Comparison of ENCODE assay signal across 11 mouse cellular contexts in genomic region chr3:89966946-89967345, GRCm38 (mm10). TPM values are rescaled to one million over a fixed set of nuclear protein-coding genes. Genes with fewer than 3 reads are reported as not detected.
DNase-seq lines count a peak whose midpoint lies in the region; ATAC-seq and TF ChIP-seq lines count a peak whose summit lies in the region.
"Had no signal": no experiment of that assay in that cellular context is flagged by ENCODE, and none has a peak within 500 bp of the region (broad histone marks: within the 10 kb centered on the region; RNA-seq: fewer than 3 reads in every experiment).

No protein-coding gene starts in this region.

- no peaks in the 10 kb centered on the region for H3K79me2 ChIP-seq in heart, adult 2 months (replicated peaks; ENCODE audit: control insufficient read depth, insufficient read depth, low read length)

- TF ChIP-seq POLR2A in heart, adult 2 months (IDR thresholded peaks at IDR 0.05; ENCODE audit: insufficient read depth, low read depth, low read length) = no peak

- DNase-seq in heart, adult 2 months = no peak
- no peak for DNase-seq in heart, postnatal 4 days
- peak; percentile 75 for DNase-seq in 416B (ENCODE audit: low read depth)
- peak; percentile 61 for DNase-seq in T-cell, adult 2 months (ENCODE audit: low spot score)
- peak; percentile 27 for DNase-seq in lung, postnatal 0 days (ENCODE audit: low spot score)
- no peak for DNase-seq in Muller cell, postnatal 12 days (ENCODE audit: inconsistent ontology term)
- no peak for DNase-seq in left cerebral cortex, postnatal 10 days (ENCODE audit: extremely low spot score in 1 of 2, low spot score in 2 of 2)

- H3K4me1 ChIP-seq in heart, adult 2 months (ENCODE audit: control insufficient read depth, insufficient read depth, low read length) = peaks cover 3% of the 10 kb centered on the region
- H3K4me1 ChIP-seq in lung, postnatal 0 days (ENCODE audit: insufficient read depth, low read depth, low read length) = peaks cover 6% of the 10 kb centered on the region; the same call in 1 of the 2 replicates

- 70% methylated on average over 4 of the region's 4 CpGs for WGBS in heart, adult 2 months
- 74% methylated on average over 4 of the region's 4 CpGs for WGBS in lung, postnatal 0 days

- H3K9me3 ChIP-seq in lung, postnatal 0 days (ENCODE audit: low read length) = no peaks in the 10 kb centered on the region
- H3K9me3 ChIP-seq: embryonic facial prominence, embryonic 15.5 days; heart, embryonic 13.5 days had no signal

- no peak overlapping the region for H3K9ac ChIP-seq in heart, adult 2 months (ENCODE audit: low read depth, low read length)
- H3K9ac ChIP-seq in lung, postnatal 0 days (replicated peaks; ENCODE audit: low read depth) = no peak overlapping the region
- H3K9ac ChIP-seq: embryonic facial prominence, embryonic 15.5 days; heart, embryonic 13.5 days had no signal

- peak; percentile 64 for TF ChIP-seq CTCF in heart, adult 2 months (IDR thresholded peaks at IDR 0.05)
- TF ChIP-seq CTCF in lung, postnatal 0 days (IDR thresholded peaks at IDR 0.05) = peak; percentile 61

- H3K27ac ChIP-seq in heart, adult 2 months = no peak overlapping the region
- no peak overlapping the region for H3K27ac ChIP-seq in lung, postnatal 0 days (ENCODE audit: low read length)
- H3K27ac ChIP-seq: embryonic facial prominence, embryonic 15.5 days; heart, embryonic 13.5 days; macrophage had no signal

- no peak for ATAC-seq in lung, postnatal 0 days
- no peak for ATAC-seq in granulocyte monocyte progenitor cell, adult 5-6 weeks (replicated peaks; ENCODE audit: poor library complexity, severe bottlenecking)

- H3K36me3 ChIP-seq in heart, adult 2 months (ENCODE audit: control insufficient read depth, insufficient read depth, low read length) = no peaks in the 10 kb centered on the region
- H3K36me3 ChIP-seq in lung, postnatal 0 days (ENCODE audit: insufficient read depth, low read length) = no peaks in the 10 kb centered on the region
- H3K36me3 ChIP-seq: embryonic facial prominence, embryonic 15.5 days had no signal

- H3K4me2 ChIP-seq in lung, postnatal 0 days (replicated peaks; ENCODE audit: low read depth, low read length) = no peak overlapping the region
- H3K4me2 ChIP-seq: embryonic facial prominence, embryonic 15.5 days; heart, embryonic 13.5 days had no signal

- TF ChIP-seq EP300 in heart, adult 2 months (IDR thresholded peaks at IDR 0.05; ENCODE audit: insufficient read depth, low read depth, low read length) = no peak
- no peak for TF ChIP-seq EP300 in lung, postnatal 0 days (IDR thresholded peaks at IDR 0.05)

- intact Hi-C loops in heart, adult 2 months (cut with DNase I) = no loop called here
- intact Hi-C loops in left cerebral cortex, postnatal 10 days (cut with DNase I) = no loop called here

- no peaks in the 10 kb centered on the region for H3K27me3 ChIP-seq in heart, adult 2 months (ENCODE audit: control insufficient read depth, insufficient read depth, low read length)
- no peaks in the 10 kb centered on the region for H3K27me3 ChIP-seq in lung, postnatal 0 days (replicated peaks; ENCODE audit: insufficient read depth, low read length)
- H3K27me3 ChIP-seq: embryonic facial prominence, embryonic 15.5 days; heart, embryonic 13.5 days had no signal

- no peak overlapping the region for H3K4me3 ChIP-seq in heart, adult 2 months
- H3K4me3 ChIP-seq in lung, postnatal 0 days (ENCODE audit: low read depth, low read length) = no peak overlapping the region
- H3K4me3 ChIP-seq: embryonic facial prominence, embryonic 15.5 days; heart, embryonic 13.5 days had no signal

RNA-seq across cellular contexts. Expression of gene Atp8b2, which starts 3.6 kb away (rescaled TPM):
- total RNA-seq in heart, adult 2 months (2021) = 10 to 100 TPM; 15.7 to 18.0 TPM
- 27.3 and 50.1 TPM in 2 replicates for polyA plus RNA-seq in heart, adult 2 months (2012; rRNA removed)
- total RNA-seq in heart, postnatal 4 days (2021) = 10 to 100 TPM; 51.4 to 59.6 TPM
- polyA plus RNA-seq in lung, postnatal 0 days (2015; fragmentation: Nextera tagmentation; extraction: Ambion mirVana) = 7.1 and 7.4 TPM in 2 replicates
- 10 to 100 TPM; 77.0 to 88.7 TPM for total RNA-seq in left cerebral cortex, postnatal 10 days (2021)
- total RNA-seq in granulocyte monocyte progenitor cell, adult 5-6 weeks (2014; fragmentation: Nextera tagmentation) = 12.2 and 35.5 TPM in 2 replicates
- total RNA-seq in granulocyte monocyte progenitor cell, adult 5-6 weeks (2017) = 29.3 and 31.4 TPM in 2 replicates

RNA-seq across cellular contexts. Expression of gene Hax1, which starts 31.6 kb away (rescaled TPM):
- total RNA-seq in heart, adult 2 months (2021) = 10 to 100 TPM; 40.1 to 48.2 TPM
- 32.5 and 54.3 TPM in 2 replicates for polyA plus RNA-seq in heart, adult 2 months (2012; rRNA removed)
- total RNA-seq in heart, postnatal 4 days (2021) = 10 to 100 TPM; 39.0 to 44.5 TPM
- polyA plus RNA-seq in lung, postnatal 0 days (2015; fragmentation: Nextera tagmentation; extraction: Ambion mirVana) = 80.5 and 93.6 TPM in 2 replicates
- 10 to 100 TPM; 53.4 to 60.2 TPM for total RNA-seq in left cerebral cortex, postnatal 10 days (2021)
- 117 and 123 TPM in 2 replicates for total RNA-seq in granulocyte monocyte progenitor cell, adult 5-6 weeks (2014; fragmentation: Nextera tagmentation)
- 86.2 and 87.3 TPM in 2 replicates for total RNA-seq in granulocyte monocyte progenitor cell, adult 5-6 weeks (2017)

RNA-seq across cellular contexts. Expression of gene Il6ra, which starts 54.0 kb away (rescaled TPM):
- total RNA-seq in heart, adult 2 months (2021) = 1 to 10 TPM; 4.3 to 4.8 TPM
- polyA plus RNA-seq in heart, adult 2 months (2012; rRNA removed) = 2.5 and 2.8 TPM in 2 replicates
- 1 to 10 TPM; 1.5 to 2.0 TPM for total RNA-seq in heart, postnatal 4 days (2021)
- polyA plus RNA-seq in lung, postnatal 0 days (2015; fragmentation: Nextera tagmentation; extraction: Ambion mirVana) = 15.7 and 17.9 TPM in 2 replicates
- total RNA-seq in left cerebral cortex, postnatal 10 days (2021) = 1 to 10 TPM; 4.1 to 4.4 TPM
- 35.2 and 36.8 TPM in 2 replicates for total RNA-seq in granulocyte monocyte progenitor cell, adult 5-6 weeks (2014; fragmentation: Nextera tagmentation)
- 14.7 and 20.8 TPM in 2 replicates for total RNA-seq in granulocyte monocyte progenitor cell, adult 5-6 weeks (2017)

Comparison
In these comparisons a context has a peak if more than half of its experiments do, and no peak if none do; other contexts are left out.
1. DNase-seq: peak in 416B (single experiment), T-cell, adult 2 months (single experiment) and lung, postnatal 0 days (single experiment); none in heart, adult 2 months (0 of 2), heart, postnatal 4 days (single experiment), Muller cell, postnatal 12 days (single experiment) and left cerebral cortex, postnatal 10 days (0 of 2).